Comparison of ENCODE assay signal across 15 mouse cellular contexts in the genomic region with DNA sequence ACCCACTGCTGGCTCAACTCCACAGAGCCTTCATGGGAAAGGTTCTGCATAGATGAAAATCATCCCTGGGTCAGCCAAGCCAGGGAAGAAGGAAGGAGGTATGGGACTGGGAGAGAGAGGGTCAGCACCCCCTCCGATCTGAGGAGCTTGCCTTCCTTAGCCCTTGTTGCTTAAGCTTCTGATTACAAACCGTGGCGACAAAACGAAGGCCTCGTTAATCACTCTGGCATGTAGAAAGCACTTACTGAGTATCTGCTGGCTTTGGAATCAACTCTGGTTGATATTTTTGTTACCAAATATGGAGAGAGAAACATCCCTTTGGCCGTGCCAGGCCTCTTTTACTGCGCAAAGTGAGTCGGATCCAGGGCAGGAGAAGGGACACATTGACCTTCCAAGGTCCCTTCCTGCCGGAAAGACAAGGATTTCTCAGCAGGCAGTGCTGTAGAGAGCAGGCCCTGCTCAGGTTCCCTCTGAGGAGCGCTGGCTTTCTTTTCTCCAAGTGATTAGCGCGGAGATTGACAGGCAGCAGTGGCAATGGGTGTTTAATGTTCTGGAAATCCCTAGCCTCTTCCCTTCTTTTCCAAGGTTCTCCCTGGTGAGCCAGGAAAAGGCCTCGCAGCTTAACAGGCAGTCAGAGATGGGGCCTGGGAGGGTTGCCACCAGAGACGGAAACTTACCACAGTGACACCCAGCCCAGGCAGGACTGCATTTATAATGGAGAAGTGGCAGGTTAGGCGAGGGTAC. TPM values are rescaled to one million over a fixed set of nuclear protein-coding genes. Genes with fewer than 3 reads are reported as not detected.
DNase-seq lines count a peak whose midpoint lies in the region; ATAC-seq and TF ChIP-seq lines count a peak whose summit lies in the region.
"Had no signal": no experiment of that assay in that cellular context is flagged by ENCODE, and none has a peak within 500 bp of the region (broad histone marks: within the 10 kb centered on the region; RNA-seq: fewer than 3 reads in every experiment).

No protein-coding gene starts in this region.

- TF ChIP-seq POLR2A in kidney, adult 2 months (IDR thresholded peaks at IDR 0.05; ENCODE audit: low read depth, low read length), result no peak
- TF ChIP-seq POLR2A in thymus, adult 2 months (IDR thresholded peaks at IDR 0.05; ENCODE audit: control insufficient read depth, extremely low read depth, insufficient read depth, low read length, poor library complexity), result no peak

- WGBS in embryonic facial prominence, embryonic 12.5 days, result 27% methylated on average over 15 of the region's 15 CpGs
- 31% methylated on average over 15 of the region's 15 CpGs for WGBS in embryonic facial prominence, embryonic 10.5 days
- 37% methylated on average over 15 of the region's 15 CpGs for WGBS in kidney, adult 2 months
- 90% methylated on average over 15 of the region's 15 CpGs for WGBS in thymus, adult 2 months

- H3K4me2 ChIP-seq in embryonic facial prominence, embryonic 12.5 days (replicated peaks), result no peak overlapping the region

- peaks cover 4% of the 10 kb centered on the region; the same call in 1 of the 2 replicates for H3K4me1 ChIP-seq in embryonic facial prominence, embryonic 12.5 days
- peaks cover 10% of the 10 kb centered on the region for H3K4me1 ChIP-seq in embryonic facial prominence, embryonic 10.5 days
- H3K4me1 ChIP-seq in kidney, adult 2 months (ENCODE audit: control insufficient read depth, insufficient read depth, low read length), result no peaks in the 10 kb centered on the region; the same call in 1 of the 2 replicates
- no peaks in the 10 kb centered on the region for H3K4me1 ChIP-seq in thymus, adult 2 months (replicated peaks; ENCODE audit: control insufficient read depth, insufficient read depth, low read length)

- H3K36me3 ChIP-seq in embryonic facial prominence, embryonic 12.5 days, result no peaks in the 10 kb centered on the region
- no peaks in the 10 kb centered on the region for H3K36me3 ChIP-seq in embryonic facial prominence, embryonic 10.5 days (replicated peaks)
- no peaks in the 10 kb centered on the region for H3K36me3 ChIP-seq in kidney, adult 2 months (ENCODE audit: control insufficient read depth, insufficient read depth, low read length)
- H3K36me3 ChIP-seq in thymus, adult 2 months (ENCODE audit: control insufficient read depth, insufficient read depth, low read length), result no peaks in the 10 kb centered on the region

- H3K27ac ChIP-seq in embryonic facial prominence, embryonic 12.5 days, result 0 out of 2 replicates have a peak overlapping the region, but pooled peaks have one; percentile 41
- H3K27ac ChIP-seq in embryonic facial prominence, embryonic 10.5 days (replicated peaks), result no peak overlapping the region
- H3K27ac ChIP-seq in kidney, adult 2 months (ENCODE audit: insufficient read depth, low read depth, low read length), result no peak overlapping the region
- H3K27ac ChIP-seq in thymus, adult 2 months (ENCODE audit: control insufficient read depth, insufficient read depth, low read length), result peak overlapping the region; percentile 29; the same call in 1 of the 2 replicates

- H3K9me3 ChIP-seq in embryonic facial prominence, embryonic 12.5 days, result no peaks in the 10 kb centered on the region
- no peaks in the 10 kb centered on the region for H3K9me3 ChIP-seq in embryonic facial prominence, embryonic 10.5 days

- H3K4me3 ChIP-seq in embryonic facial prominence, embryonic 12.5 days, result no peak overlapping the region
- no peak overlapping the region for H3K4me3 ChIP-seq in embryonic facial prominence, embryonic 10.5 days
- H3K4me3 ChIP-seq in kidney, adult 2 months (ENCODE audit: insufficient read depth, low read depth, low read length), result no peak overlapping the region
- no peak overlapping the region for H3K4me3 ChIP-seq in thymus, adult 2 months (ENCODE audit: control insufficient read depth, insufficient read depth, low read length)
- H3K4me3 ChIP-seq: myocyte had no signal

- H3K9ac ChIP-seq in embryonic facial prominence, embryonic 12.5 days, result no peak overlapping the region

- no peak for DNase-seq in embryonic facial prominence, embryonic 10.5 days (ENCODE audit: low spot score)
- peak; percentile 12 for DNase-seq in kidney, adult 2 months
- no peak for DNase-seq in kidney, adult 8-10 months
- no peak for DNase-seq in thymus, adult 2 months
- no peak for DNase-seq in thymus, postnatal 10 days (ENCODE audit: low spot score in 2 of 2)
- DNase-seq in right cerebral cortex, postnatal 25 days, result no peak
- DNase-seq in adrenal gland, postnatal 4 days (ENCODE audit: low spot score in 2 of 2), result no peak
- DNase-seq: adrenal gland, postnatal 25 days; cerebellum, postnatal 14 days; lung, adult 18-20 months had no signal

- no peak for ATAC-seq in embryonic facial prominence, embryonic 12.5 days (ENCODE audit: insufficient number of reproducible peaks, insufficient read depth, low FRiP score, low TSS enrichment)

- no peak for TF ChIP-seq CTCF in kidney, adult 2 months (conservative IDR thresholded peaks at IDR 0.05; ENCODE audit: insufficient read depth, insufficient read length, low read depth, low read length)
- no peak for TF ChIP-seq CTCF in thymus, adult 2 months (IDR thresholded peaks at IDR 0.05; ENCODE audit: borderline replicate concordance, control insufficient read depth, extremely low read depth, insufficient read depth, low read length, poor library complexity)

- H3K27me3 ChIP-seq in embryonic facial prominence, embryonic 12.5 days, result no peaks in the 10 kb centered on the region
- no peaks in the 10 kb centered on the region for H3K27me3 ChIP-seq in embryonic facial prominence, embryonic 10.5 days (replicated peaks; ENCODE audit: low read depth, poor library complexity, severe bottlenecking)
- H3K27me3 ChIP-seq in kidney, adult 2 months (replicated peaks; ENCODE audit: control insufficient read depth, insufficient read depth, low read length), result no peaks in the 10 kb centered on the region
- H3K27me3 ChIP-seq in thymus, adult 2 months (ENCODE audit: control insufficient read depth, insufficient read depth, low read length), result no peaks in the 10 kb centered on the region

RNA-seq across cellular contexts. Expression of a gene that starts 33.1 kb away (rescaled TPM):
- not detected in 2 replicates for polyA plus RNA-seq in embryonic facial prominence, embryonic 12.5 days (2016; fragmentation: Nextera tagmentation; extraction: Ambion mirVana)
- polyA plus RNA-seq in embryonic facial prominence, embryonic 10.5 days (2016; fragmentation: Nextera tagmentation; extraction: Ambion mirVana), result not detected in 2 replicates
- polyA plus RNA-seq in kidney, adult 2 months (2012; rRNA removed), result not detected in 2 replicates
- polyA plus RNA-seq in thymus, adult 2 months (2012; rRNA removed), result not detected in 2 replicates
- not detected for total RNA-seq in adrenal gland, postnatal 4 days (2021)
- total RNA-seq: adrenal gland, postnatal 25 days; left cerebral cortex, postnatal 14 days; MEL had no signal
- polyA plus RNA-seq: intestine, embryonic 14.5 days; myocyte had no signal

RNA-seq across cellular contexts. Expression of a gene that starts 46.8 kb away (rescaled TPM):
- polyA plus RNA-seq in embryonic facial prominence, embryonic 12.5 days (2016; fragmentation: Nextera tagmentation; extraction: Ambion mirVana), result 43.6 and 49.9 TPM in 2 replicates
- polyA plus RNA-seq in embryonic facial prominence, embryonic 10.5 days (2016; fragmentation: Nextera tagmentation; extraction: Ambion mirVana), result 51.2 and 52.4 TPM in 2 replicates
- polyA plus RNA-seq in kidney, adult 2 months (2012; rRNA removed), result 3.6 and 4.2 TPM in 2 replicates
- 2.6 and 2.8 TPM in 2 replicates for polyA plus RNA-seq in thymus, adult 2 months (2012; rRNA removed)
- total RNA-seq in adrenal gland, postnatal 4 days (2021), result 10 to 100 TPM; 26.6 to 32.0 TPM

Comparison
In these comparisons a context has a peak if more than half of its experiments do, and no peak if none do; other contexts are left out.
1. H3K27ac ChIP-seq: peak in embryonic facial prominence, embryonic 12.5 days (single experiment) and thymus, adult 2 months (single experiment); none in embryonic facial prominence, embryonic 10.5 days (single experiment) and kidney, adult 2 months (single experiment).